Mouse (Mus musculus): ENCODE data around the gene Grid2.
"Not testable (repeated sequence)": the region's sequence is repeated elsewhere in the genome, so short reads cannot be mapped to it uniquely, and the experiment has no call there.

Grid2 gene

DNA sequence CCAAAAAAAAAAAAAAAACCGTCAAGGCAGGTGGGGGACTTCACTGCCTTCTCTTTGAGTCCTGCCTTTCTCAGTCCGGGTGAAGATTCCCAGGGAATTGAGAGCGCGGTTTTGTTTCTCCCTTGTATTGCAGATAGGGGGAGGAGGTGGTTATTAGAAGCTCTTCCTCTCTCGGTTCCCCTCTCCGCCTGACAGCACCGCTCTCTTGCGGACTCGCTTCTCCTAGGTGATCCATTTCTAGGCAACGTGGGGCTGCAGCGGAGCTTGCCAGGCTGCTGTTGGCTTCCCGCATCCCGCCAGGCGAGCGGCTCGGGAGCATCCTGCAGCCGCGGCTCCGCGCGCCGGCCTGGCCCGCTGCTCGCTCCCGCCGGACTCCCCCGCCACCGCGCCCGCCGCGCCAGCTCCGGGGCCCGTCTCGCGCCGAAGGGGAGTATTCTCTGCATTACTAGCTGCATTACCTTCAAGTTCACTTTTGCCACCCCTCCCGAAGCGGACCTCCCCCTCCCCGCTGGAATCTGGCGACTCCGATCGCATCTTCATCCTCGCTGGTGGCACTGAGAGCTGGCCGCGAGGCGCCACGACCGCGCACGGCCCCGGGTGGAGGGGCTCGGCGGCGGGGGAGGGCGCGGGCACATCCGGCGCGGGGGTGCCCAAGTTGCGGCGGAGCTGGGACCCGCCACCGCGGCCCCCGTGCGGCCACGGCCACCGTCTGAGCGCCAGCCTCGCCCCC is at the start of gene Grid2:
Gene Grid2, plus strand, starts transcription at position 51 of the 730 bp plus-strand sequence.
- peak; percentile 84 for DNase-seq

- no peak for DNase-seq
These were observed 4.9 kb upstream of the Grid2 start for GRCm38 (mm10) chr6:63250738-63251137.

DNA sequence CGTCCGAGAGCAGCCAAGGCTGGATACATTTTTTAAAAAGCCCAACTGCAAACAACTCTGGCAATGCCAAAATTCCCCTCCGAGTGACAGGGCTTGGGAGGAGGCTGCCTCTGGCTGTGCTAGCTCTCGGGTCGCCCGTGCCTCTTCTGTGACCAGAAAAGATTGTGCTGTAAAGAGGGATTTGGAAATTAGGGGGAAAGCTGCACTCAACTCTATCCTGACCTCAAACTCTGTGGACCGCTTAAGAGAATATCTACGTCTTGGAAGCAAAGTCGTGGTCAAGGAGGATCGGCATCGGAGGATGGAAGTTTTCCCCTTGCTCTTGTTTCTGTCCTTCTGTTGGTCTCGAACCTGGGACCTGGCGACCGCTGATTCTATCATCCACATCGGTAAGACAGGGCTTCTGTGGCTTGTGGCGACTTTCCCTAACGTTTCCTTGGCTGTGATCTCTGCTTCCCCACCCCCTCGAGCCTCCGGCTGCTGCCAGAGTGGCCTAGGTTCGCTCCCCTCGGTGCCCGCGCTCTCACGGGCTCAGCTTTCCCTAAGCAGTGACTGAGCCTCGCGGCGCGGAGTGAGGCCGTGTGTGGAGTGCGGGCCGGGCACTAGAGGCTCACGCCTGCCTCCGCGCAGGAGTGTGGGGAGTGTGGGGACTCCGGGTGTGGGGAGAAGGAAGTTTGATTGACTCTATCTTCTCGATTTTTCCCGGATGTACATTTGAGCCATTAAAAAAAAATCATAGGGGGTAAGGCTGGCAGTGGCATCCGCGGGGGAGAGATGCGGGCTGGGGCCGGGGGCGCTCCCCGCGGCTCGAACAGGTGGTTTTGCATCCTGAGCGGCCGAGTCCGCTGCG is 1.1 kb downstream of the Grid2 start:
- peak; percentile 82 for DNase-seq

- peak; percentile 78 for DNase-seq
These were observed 1.8 kb downstream of the Grid2 start for GRCm38 (mm10) chr6:63257406-63257845.

DNA sequence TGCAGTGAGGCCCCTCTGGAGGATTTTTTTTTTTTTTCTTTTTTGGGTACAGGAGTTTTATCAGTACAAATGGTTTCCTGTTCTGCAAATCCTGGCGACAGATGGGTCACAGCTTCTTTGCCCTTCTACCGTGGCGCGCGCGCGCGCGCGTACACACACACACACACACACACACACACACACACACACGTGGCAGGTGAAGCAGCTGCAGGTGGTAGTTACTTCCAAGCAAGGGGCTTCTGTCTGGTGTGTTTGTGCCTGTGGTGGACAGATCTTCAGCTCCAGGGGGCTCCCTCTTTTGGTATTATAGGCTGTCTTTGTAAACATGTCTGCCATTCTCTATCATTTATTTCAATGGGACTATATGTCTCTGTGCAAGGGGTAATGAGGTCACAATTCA is 2.2 kb downstream of the Grid2 start:
- peak; percentile 73 for DNase-seq

GRCm38 (mm10) chr6:63259764-63260163 is 4.1 kb downstream of the Grid2 start:
- DNase-seq, result no peak

DNA sequence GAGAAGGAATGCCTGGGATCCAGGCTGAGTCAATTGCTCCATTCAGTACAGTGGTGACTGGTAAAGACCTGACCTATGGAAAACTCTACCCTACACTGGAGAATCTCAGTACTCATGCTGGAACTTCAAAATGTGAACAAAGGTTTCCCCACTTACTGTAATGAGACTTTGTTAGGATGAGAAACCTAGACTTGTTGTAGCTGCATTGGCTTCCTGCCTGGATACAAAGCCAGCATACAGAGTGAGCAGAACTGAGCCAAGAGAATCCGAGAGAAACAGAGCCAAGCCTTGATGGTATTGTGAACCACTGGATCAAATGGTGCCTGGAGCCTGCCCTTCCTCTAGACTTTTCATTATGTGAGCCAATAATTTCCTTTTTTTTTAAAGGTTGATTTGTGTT is 28.7 kb downstream of the Grid2 start:
- peak; percentile 30 for DNase-seq

DNA sequence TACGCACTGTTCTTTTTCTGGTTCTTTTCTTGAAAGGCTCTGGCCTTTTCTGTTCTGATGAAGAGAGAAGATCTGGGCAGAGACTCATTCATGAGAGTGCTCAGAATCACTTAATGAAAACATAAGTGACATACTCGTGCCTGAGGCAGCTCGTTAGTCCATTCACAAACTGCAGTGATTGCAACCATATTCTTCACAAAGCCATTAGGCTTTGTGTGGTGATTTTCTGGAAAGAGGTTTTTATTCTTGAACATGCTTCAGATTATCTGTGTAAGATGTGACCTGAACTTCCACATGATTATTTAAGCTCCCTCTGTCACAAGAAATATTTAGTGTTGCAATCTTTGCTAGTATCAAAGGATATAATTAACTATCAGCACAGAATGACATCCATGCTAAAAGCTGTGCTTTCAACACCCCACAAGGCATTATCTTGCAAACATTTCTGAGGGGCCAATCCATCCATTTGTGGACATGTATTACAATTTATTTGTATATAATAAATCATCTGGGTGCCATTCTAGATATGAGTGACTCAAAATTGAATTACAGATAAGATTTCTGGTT is 86.8 kb downstream of the Grid2 start:
- no peak for DNase-seq

DNA sequence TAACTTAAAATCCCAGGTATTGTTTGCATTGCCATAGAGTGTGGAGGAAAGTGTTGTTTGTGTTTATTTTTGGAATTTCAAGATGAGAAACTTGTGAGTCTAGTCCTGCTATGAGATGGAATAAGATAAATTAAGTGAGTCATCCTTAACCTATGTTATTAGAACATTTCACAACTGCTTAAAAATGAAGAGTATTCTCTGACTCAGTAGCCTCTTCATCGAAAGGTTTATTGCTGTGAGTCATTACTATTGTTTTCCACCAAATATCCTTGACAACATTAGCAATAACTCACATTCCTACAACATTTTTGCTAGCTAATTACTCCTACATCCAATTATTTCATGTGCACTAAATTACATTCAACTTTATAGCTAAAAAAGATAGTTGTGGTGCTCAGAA is 91.3 kb downstream of the Grid2 start:
- no peak for DNase-seq

DNA sequence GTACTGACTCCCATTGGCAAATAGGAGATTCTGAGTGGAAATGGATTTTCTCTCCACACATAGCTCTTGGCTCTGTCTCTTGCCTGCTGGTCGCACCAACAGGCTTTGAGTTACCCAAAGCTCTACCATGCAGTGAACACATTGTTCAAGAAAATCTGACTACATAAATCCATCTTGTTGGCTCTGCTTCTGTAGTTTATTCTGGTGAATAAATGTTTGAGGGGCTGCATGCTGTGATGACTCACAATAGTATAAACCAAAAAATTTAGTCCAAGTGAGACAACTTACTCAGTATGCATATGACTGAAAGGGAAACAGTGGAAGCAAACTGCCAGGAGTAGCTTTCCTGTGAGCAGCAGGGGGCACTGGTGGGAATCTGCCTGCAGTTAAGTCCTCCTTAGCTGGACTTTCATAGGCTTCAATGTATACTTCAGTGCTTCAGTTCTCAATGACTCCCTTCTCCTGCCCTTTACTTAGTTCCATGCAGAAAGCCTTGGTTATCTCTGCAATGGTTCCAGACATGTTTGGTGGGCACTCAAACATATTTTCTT is 125.5 kb downstream of the Grid2 start:
- DNase-seq, result peak; percentile 33

- peak; percentile 26 for DNase-seq
These were observed 146.0 kb downstream of the Grid2 start for GRCm38 (mm10) chr6:63401698-63402097.

DNA sequence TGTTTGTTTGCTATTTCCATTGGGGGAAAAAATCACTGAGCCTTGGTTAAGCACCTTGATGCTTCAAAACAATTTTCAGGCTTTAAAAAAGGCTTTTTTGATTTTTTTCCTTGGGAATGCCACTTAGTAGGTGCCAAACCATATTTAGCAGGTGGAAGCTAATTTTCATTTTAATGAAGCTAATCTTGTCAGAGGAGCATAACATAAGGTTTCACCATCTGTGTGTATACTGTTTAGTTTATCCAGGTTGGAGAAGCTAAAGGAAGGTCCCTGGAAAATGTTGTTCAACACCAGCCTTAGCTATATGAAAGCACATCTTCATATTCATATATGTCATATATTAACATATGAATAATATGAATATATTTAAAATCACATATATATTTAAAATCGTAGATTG is 161.9 kb downstream of the Grid2 start:
- DNase-seq, result peak; percentile 60

DNA sequence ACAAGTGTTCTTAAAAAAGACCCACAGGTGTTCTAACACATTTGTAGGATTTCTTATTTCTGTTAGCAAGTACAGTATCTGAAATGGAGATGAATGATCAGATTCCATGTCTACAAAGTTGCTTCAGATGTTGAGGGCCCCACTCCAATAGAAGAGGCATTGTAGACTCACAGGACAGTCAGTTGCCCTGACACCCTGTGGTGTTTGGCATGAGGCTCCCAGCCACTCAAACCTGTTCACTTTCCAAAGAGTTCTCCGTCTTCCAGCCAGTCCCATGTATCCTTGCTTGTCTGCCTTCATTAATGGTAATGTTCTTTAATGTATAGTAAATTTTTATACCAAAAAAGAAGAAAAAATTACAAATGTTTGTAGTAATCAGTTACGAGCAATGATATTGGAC is 177.1 kb downstream of the Grid2 start:
- no peak for DNase-seq

DNA sequence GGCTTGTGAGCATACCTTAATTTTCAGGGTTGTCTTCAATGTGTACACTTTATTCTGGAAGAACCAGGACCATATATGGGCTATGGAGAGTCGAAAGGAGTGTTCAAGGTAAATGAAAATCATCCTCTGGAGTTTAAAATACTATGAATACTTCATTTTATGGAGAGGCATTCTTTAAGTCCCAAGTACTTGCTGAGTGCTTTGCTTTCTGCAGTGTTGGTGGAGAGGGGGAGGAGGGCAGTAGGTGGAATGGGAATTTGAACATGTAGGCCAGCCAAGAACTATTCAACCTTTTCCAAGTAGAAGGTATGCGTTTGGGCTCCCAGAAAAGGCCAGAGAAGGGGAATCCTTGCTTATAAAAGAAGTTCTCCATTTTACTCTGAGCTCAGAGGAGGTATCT is 192.5 kb downstream of the Grid2 start:
- no peak for DNase-seq

GRCm38 (mm10) chr6:63482141-63482540 is 226.5 kb downstream of the Grid2 start:
- no peak for DNase-seq

GRCm38 (mm10) chr6:63515016-63515415 is 259.3 kb downstream of the Grid2 start:
- DNase-seq, result no peak

- DNase-seq, result no peak
These were observed 260.3 kb downstream of the Grid2 start for GRCm38 (mm10) chr6:63515957-63516356.

DNA sequence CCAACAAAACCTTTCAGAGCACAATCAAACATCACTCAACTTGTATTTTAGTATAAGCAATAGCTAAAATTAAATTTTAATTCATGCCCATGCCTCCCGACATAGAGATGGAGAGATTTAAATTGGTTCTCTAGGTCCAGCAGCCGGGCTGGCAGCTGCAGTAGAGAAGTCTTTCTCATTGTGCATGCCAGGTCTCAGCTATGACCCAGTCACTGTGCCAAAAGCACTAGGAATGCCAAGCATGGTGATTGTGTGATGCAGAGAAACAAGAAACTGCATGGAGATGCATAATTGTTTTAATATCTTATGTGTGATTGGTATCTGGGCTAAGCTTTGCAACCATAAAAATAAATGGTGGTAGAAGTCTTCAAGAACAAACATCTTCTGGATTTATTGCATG is 276.1 kb downstream of the Grid2 start:
- DNase-seq, result peak; percentile 73

DNA sequence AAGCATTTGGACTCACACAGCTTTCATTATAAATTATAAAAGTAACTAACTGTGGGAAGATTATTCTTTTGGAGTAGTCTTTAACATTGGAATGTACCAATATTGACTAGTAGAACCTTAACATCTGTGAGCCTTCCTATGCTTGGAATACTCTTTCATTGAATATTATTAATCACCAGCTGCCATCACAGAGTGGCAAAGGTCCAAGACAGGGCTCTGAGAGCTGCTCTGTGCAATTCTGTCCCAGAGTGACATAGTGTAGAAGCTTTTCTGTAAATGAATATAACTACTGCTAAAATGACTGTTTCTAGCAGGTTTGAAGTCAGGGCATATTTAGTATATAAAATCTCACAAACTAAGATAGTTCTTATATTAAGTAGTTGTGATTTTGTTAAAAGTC is 277.2 kb downstream of the Grid2 start:
- DNase-seq, result no peak

GRCm38 (mm10) chr6:63547741-63548140 is 292.1 kb downstream of the Grid2 start:
- no peak for DNase-seq

GRCm38 (mm10) chr6:63568741-63569140 is 313.1 kb downstream of the Grid2 start:
- DNase-seq, result not testable (repeated sequence)

DNA sequence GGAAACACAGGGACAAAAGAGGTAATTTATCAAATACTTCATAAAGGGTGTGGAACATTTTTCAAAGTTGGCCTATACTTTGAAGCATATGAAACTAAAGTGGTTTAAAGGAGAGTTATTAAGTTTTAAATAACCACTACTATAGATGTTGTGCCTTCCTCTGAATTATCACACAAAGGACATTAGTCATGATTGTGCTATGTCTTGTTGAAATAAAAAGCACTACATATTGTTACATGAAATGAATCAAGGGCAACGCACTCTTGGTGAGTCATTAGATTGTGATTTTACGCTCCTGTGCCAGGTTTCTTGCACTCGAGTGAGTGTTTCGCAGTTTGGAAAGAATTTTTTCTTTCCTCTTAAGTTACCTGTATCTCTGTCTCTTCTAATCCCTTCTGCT is 335.0 kb downstream of the Grid2 start:
- no peak for DNase-seq

DNA sequence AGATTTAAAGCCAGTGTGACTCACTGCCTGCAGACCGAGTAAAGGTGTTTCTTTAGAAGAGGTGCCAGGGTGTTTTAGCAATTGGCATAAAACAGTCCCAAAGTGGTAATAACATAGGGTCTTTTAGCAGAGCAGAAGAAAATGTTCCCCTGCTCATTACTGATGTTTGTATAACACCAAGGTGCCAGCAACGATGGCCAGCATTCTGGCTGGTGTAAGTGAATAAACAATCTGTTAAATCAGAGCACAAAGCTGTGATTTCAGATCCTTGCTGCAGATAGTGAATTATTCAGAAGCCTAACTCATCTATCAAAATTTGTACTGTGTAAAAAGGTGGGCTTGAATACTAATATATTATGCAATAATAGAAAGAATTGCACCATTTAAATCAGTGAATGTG is 353.9 kb downstream of the Grid2 start:
- peak; percentile 5 for DNase-seq

- no peak for DNase-seq
These were observed 380.3 kb downstream of the Grid2 start for GRCm38 (mm10) chr6:63635970-63636369.
